Mouse (Mus musculus) heart, postnatal 4 days (tissue): Measurements from ENCODE around the gene Hoxb6. TPM values are rescaled to one million over a fixed set of nuclear protein-coding genes. Genes with fewer than 3 reads are reported as not detected.

Experiments used
- DNase-seq: peaks from one replicate; pipeline ENCODE4 v3.0.0; 2021
- total RNA-seq, 2 experiments: library from RNA; stranded (reverse); gene quantifications; 2 replicates each; pipeline ENCODE4 v1.2.3; 2021

Hoxb6 gene
- total RNA-seq, 2 experiments from 2014 or later = not detected

DNA sequence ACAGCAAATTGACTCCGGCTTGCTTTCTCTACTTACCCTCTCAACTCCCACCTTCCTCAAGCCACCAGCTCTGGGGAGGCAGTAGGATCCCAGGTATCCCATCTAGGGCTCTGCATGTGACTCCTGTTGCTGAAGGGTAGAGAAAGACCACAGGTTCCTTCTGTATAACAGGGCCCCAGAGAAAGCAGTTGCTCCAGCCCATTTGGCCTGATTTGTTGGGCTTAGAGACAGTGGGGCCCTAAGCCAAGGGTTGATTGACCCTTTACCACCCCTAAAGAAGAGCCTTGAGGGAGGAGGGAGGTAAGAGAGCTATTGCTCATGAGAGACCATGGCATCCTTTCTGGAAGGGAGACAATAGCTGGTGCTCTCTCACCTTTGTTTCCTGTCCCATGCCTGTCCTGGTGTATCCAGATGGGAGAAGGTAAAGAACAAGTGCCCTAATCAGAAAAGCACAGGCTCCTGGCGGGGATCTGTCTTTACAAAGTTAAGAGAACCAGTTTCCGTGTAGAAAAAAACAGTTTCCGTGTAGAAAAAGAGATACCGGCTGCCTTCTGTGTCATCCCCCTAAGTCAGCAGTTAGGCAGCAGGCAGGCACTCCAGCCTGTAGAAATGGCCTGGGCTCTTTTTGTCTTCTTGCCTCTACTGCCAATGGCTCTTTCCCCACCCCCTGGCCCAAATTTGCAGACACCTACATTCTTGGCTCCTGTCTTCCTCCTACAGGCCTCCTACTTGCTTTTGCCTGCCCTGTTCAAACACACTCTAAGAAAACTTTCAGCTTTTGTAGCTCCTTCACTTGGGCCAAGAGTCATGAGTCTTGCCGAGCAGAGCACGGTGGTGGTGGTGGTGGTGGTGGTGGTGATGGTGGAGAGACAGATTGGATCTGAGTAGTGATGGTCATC lies 46.9 kb downstream of the Hoxb6 start:
- DNase-seq = no peak

DNA sequence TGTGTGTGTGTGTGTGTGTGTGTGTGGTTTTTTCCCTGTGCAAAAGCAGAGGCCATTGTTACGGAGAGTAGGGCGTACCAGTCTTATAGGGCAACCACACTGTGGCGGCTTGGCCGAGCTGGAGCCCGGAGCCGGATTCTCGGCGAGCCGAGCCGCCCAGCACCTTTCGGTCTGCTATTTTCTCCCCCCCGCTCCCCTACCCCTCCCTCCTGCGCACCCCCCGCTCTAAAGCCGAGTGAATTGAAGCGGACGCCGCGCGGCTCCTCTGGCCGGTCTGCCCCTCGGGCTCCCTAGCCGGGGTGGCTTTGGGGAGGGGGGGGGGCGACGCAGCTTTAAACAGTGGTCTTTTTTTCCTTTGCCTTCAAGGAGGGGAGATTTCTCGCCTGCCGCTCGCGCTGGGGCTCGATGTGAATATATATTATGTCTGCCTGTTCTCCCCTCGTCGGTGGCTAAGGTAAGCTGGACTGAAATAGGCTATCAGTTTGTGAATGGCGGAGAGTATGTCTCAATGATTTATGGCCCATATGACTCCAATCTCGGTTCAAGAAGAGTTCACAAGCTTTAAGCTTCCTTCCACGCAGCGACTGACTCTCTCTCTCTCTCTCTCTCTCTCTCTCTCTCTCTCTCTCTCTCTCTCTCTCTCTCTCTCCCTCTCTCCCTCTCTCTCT lies 48.6 kb downstream of the Hoxb6 start:
- DNase-seq = no peak

DNA sequence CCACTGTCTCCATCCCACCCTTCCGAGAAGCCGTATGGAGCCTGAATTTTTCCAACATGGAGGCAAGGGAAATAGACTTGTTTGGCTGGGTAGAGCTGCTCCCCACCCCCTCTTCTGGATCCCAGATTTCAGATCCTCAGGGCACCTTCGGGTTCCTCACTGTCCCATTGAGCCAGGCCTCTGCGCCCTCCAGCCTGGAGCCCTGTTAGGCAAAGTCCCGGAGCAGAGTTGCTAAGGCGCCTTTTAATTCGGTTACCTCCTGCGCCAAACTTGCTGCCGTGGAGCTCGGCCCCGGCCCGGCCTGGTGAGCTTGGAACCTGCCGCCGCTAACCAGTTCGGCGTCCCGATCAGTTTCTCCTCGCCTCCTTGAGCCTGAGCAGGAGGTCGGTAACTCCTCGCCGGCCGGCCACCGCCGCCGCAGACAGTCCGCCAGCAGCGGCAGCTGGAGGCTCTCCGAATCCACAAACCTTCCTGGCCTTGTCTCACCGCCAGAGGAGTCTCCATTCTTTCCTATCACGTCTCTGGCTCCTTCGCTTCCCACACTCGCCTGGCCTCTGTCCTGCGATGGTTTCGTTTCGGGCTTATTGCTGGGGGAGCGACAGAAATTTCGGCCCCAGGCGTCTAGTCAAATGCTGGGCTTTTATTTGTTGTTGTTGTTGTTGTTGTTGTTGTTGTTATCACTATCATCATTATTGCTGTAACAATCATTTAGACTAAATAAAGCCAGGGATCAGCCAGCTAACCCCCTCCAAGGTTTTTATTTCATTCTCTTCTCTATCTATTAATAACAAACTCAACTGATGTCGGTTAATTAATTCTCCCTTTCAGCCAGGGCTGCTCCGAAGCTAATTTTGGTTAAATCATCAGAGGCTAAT lies 49.7 kb downstream of the Hoxb6 start:
- DNase-seq = peak; percentile 47

DNA sequence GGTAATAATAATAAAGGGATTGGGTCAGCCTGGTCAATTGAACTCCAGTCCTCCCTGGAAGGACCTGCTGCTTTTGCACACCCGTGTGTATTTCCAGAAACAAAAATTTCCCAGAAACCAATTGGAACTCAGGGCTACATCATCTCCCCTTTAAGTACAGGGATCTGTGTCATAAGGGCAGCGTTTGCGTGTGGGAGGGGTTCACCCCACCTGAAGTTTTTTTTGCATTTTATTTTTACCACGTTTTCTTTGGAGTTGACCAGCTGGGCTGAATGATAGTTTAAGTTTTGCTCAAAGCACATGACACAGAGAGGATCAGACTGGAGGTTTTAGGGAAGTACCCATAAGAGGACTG lies 50.3 kb downstream of the Hoxb6 start:
- no peak for DNase-seq

DNA sequence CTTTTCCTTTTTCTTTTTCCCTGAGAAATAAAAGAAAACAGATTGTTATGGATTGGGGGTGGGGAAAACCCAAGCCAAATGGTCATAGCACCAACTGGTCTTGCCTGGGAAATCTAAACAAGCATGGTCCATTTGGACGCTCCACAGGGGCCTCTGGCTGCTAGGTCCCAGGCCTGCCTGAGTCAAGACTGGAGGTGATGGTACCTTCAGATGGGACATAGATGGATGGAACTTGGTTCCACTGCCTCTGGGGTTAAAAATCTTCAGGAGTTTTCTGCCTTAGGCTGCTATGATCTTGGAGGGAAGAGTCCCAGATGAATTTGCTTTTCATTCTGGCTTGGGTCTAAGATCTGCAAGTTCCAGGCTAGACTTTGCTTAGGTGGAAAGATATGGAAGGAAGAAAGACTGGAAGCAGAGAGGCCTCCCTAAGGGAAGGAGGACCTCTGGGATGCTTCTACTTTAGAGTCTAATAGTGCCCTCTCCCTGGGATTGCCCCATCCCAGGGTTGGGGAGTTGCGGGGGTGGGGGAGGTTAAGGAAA lies 51.0 kb downstream of the Hoxb6 start:
- no peak for DNase-seq

DNA sequence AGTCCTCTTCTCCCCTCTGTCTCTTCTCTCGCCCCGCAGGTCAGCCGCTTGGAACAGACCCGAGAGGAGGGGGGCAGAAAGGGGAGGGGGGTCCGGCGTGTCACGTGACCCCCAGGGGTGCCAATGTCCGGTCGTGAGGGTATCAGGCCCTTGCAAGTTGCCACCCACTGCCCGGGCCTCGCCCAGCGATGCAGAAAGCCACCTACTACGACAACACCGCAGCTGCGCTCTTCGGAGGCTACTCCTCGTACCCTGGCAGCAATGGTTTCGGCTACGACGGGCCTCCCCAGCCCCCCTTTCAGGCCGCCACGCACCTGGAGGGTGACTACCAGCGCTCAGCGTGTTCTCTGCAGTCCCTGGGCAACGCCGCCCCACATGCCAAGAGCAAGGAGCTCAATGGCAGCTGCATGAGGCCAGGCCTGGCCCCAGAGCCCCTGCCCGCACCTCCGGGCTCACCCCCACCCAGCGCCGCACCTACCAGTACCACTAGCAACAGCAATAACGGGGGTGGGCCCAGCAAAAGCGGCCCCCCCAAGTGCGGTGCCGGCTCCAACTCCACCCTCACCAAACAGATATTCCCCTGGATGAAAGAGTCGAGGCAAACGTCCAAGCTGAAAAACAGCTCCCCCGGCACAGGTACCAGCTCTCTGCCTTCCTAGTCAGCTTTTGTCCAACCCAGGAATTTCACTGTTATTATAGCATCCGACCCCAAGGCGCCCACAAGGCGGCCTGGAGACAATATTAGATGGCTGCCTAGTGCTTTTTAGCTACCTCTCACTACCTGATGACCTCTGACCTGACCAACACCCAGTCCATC lies 52.0 kb downstream of the Hoxb6 start:
- no peak for DNase-seq

DNA sequence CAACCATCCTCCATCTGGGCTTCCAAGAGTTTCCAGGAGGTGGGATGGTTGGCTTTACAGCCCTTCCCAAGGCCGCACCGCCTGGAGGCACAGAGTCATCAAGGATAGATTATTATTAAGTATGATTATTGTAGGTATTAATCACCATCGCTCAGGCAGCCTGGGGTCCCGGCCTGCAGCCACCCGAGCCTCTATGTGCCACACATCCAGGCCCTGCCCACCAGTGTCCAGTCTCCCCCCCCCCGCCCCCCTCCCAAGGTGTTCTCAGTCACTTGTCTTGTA lies 52.5 kb downstream of the Hoxb6 start:
- no peak for DNase-seq

DNA sequence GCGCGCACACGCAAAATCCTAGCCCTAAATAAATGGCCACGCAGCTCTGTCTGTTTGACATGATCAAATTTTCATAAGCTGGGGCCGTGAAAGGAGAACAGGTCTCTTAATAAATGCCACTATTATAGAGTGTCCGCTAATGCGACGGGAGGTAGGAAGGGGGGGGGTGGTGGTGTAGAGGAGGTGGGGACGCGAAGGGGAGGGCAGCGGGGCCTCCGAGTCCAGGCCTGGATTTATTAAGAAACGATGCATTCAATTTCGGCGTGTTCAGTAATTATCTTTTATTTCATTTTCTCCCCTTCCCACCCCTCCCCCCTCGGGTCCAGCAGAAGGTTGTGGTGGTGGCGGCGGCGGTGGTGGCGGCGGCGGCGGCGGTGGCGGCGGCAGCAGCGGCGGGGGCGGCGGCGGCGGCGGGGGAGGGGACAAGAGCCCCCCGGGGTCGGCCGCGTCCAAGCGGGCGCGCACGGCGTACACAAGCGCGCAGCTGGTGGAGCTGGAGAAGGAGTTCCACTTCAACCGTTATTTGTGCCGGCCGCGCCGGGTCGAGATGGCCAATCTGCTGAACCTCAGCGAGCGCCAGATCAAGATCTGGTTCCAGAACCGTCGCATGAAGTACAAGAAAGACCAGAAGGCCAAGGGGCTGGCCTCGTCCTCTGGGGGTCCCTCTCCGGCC lies 53.1 kb downstream of the Hoxb6 start:
- no peak for DNase-seq

DNA sequence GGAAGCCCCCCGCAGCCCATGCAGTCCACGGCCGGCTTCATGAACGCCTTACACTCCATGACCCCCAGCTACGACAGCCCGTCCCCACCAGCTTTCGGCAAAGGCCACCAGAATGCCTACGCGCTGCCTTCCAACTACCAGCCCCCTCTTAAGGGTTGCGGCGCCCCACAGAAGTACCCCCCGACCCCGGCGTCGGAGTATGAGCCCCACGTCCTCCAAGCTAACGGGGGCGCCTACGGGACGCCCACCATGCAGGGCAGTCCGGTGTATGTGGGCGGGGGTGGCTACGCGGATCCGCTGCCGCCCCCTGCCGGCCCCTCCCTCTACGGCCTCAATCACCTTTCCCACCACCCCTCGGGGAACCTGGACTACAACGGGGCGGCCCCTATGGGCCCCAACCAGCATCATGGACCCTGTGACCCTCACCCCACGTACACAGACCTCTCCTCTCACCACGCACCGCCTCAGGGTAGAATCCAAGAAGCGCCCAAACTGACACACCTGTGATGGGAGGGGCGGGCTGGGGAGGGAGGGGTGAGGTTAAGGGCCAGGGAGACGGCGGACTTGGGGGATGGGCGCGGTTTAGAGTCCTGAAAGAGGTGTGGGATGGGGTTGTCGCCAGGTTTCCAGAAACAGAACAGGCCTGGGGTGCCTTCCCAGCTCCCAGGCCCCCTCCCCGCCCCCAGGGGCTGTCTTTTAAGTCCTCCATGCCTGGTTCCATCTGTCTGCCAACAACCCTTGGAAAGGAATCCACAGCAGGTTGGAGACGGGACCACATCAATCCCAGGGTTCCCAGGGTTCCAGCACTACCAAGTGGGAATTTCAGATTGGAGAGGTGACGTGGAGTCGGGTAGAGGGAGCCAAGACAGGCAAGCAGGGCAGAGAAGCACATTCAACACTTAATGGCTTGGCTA lies 53.9 kb downstream of the Hoxb6 start:
- DNase-seq = no peak

DNA sequence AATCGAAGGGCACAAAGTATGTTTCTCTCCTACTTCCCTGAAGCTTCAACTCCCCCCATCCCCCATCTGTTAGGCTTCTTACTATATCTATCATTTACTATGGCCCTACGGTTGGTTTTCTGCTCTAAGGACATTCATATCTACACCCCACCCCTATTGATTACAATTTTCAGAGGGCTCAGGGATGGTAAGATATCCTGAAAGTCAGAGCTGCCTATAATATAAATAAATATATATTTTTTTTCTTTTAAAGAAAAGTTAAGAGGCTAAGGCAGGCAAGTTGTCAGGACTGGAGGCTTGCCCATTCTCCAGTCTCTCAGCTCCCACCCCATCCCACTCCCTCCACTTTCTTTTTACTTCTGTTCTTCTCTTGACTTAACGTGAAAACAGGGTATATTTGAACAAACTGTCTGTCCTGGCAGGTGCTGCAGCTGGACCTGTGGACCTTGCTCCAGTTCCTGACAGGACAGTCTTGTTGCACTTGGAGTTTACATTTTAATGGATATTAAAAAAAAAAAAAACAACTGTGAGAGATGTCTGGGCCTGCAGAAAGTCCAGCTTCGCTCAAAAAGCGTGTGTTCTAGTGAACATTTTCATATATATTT lies 54.7 kb downstream of the Hoxb6 start:
- DNase-seq = no peak

DNA sequence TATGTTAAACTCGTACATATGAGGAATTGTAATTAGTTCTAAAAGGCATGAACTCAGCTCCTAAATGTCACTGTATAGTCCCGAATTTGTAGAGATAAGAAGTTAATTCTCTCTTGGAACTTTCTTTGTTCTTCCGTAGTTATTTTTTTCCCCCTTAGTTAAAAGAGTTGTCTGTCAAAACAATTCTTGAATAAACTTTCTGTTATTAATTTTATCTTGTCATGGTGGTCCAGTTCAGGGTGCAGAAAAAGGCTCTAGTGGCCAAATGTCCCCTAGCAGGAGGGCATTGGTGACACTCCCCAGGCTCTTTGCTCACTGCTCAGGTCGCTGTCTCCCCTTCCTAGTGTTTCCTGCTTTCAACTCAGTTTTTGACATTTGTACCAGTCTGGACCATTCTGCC lies 55.4 kb downstream of the Hoxb6 start:
- no peak for DNase-seq

DNA sequence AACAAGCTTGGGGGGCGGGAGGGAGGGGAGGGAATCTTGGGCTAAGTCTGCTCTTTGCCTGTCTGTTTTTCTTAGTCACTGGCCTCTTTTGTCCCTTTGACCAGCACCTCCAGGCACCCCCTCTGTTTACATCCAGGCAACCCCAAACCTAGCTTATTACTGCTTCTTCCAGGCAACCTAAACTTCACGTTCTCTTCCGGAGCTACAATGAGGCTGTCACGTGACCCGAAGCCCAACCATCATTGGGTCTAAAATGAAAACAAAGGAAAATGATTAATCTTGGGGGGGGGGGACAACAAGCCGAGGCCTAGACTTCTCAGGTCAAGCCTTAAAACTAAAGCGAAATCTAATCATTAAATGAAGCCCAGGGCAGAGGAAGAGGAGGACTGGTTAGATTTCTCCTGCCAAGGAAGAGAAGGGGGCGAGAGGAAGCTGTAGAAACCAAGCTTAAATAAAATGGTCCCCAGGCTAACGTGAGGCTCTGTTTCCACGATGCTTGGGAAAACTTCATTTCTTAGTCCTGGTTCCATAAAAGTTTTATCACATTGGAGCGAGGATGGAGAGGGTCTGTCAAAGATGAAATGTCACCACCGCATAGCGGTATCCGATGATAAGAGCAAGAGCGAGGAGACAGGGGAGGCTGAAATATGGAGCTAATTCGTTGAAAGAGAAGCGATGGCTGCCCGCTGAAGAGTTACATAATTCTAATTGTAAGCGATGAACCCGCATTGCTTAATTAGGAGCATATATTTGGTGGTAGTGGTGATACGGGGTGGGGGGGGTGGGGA lies 56.1 kb downstream of the Hoxb6 start:
- no peak for DNase-seq

DNA sequence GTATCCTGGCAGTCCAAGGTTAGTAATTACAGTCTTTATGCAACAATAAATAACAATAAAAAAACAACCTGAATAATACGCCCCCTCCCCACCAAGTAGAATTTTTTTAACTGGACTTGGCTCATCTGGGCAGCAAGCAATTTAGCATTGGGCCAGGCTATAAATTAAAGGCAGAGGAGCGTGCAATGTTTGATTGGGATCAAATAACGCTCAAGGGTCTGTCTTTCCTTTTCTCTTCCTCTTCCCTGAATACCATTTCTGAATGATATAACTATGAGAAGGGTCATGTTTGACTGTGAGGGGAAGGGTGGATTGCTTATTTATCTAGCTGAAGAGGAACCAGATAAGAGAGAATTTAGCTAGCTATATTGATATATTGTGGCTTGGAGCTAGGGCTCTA lies 56.7 kb downstream of the Hoxb6 start:
- no peak for DNase-seq

DNA sequence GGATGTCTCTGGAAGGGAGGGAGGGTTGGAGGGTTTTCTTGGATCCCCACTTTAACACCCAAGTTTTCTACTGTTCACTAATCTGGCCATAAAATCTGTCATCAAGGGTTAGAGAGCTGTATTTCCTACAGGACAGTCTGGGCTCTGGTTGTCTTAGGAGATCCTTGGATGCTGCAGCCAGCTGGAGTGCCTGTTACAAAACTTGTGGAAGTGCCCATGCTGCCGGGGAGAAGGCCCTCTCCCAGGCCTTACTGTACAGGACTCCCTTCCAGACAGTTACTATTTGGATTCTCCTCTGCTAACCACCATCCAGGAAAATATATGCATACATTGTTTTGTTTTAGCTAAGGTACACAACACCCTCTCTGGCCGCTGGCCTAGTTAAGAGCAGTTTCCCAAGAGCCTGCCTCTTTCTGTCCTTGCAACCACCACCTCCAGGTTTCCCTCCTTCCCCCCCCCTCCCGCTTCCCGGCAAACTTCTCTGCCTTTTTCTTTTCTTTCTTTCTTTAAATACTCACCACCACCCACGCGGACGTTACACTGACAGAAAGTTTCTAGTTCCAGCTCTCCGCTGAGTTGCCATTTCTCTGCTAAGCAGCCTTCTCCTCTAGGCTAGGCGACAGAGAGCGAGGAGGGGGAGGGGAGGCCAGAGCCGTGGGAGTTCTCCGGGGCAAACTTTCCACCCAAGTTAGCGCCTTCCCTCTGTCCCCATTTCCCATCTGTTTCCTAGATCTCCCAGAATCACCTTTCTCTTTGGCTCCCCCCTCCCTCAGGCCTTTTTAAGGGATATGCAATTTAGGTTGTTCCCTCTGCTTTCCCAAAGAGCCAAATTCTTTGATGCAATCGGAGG lies 57.4 kb downstream of the Hoxb6 start:
- no peak for DNase-seq

DNA sequence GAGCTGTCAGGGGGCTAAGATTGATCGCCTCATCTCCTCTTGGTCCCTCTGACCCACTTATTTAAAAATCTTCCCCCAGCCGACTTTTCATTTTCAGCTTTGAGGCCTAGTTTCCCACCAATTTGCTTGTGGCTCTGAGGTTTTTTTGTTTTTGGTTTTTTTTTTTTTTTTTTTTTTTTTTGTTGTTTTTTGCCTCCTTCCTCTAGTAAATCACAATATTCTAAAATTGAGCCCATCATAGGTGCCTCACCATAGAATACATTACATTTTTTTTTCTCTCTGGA lies 58.0 kb downstream of the Hoxb6 start, which contains the start of gene Hoxb2:
Hoxb2 (plus strand) TSS at position 185 of the 284 bp plus-strand sequence.
- DNase-seq = no peak

DNA sequence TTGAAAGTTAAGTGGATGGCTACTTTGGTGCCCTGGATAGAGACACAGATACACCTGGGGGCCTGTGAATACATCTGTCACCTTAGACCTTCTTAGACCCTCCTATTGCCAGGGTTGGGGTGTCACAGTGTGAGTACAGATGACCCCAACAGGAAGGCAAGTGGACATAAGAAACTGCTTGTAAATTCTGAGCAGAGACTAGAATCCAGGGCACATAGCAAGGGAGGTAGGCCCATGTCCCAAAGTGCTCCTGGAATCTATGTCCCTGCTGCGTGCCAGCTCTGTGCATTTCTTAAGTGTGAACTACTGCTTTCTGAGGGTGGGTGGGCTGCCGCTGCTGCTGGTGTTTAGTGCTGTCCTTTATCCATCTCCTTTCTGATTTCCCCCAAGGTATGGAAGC lies 58.5 kb downstream of the Hoxb6 start:
- DNase-seq = no peak
